Mouse (Mus musculus) frontal cortex, adult (tissue): ENCODE measurements around the gene Ptk7.
"Not testable (repeated sequence)": the region's sequence is repeated elsewhere in the genome, so short reads cannot be mapped to it uniquely, and the experiment has no call there.

Source experiments
- ATAC-seq: cut with Nextera tagmentation; 2 replicates; pipeline ENCODE4 v1.9.2; 2017; ENCODE audit warnings: mild to moderate bottlenecking, moderate library complexity, mixed read lengths; ENCODE audit not compliant: low TSS enrichment

Ptk7 gene

GRCm38 (mm10) chr17:46557321-46557720, 72.0 kb downstream of the Ptk7 start:
- not testable (repeated sequence) for ATAC-seq

GRCm38 (mm10) chr17:46556584-46556945, 72.7 kb downstream of the Ptk7 start:
- 0 out of 2 replicates have a peak, but pooled peaks have one; percentile 2 for ATAC-seq

- ATAC-seq = peak; percentile 82
Observed at GRCm38 (mm10) chr17:46555673-46556583, 73.4 kb downstream of the Ptk7 start, which contains the start of gene Srf. Gene Srf (minus strand): TSS chr17:46556175.

GRCm38 (mm10) chr17:46554977-46555672, 74.2 kb downstream of the Ptk7 start:
- ATAC-seq = no peak

GRCm38 (mm10) chr17:46554646-46554976, 74.7 kb downstream of the Ptk7 start:
- no peak for ATAC-seq

- ATAC-seq = no peak
Observed at GRCm38 (mm10) chr17:46553926-46554325, 75.4 kb downstream of the Ptk7 start.

- ATAC-seq = no peak
Observed at GRCm38 (mm10) chr17:46553469-46553868, 75.8 kb downstream of the Ptk7 start.

- ATAC-seq = peak; percentile 75
Observed at GRCm38 (mm10) chr17:46552841-46553423, 76.4 kb downstream of the Ptk7 start.

GRCm38 (mm10) chr17:46552151-46552550, 77.2 kb downstream of the Ptk7 start:
- no peak for ATAC-seq

GRCm38 (mm10) chr17:46551369-46551768, 77.9 kb downstream of the Ptk7 start:
- ATAC-seq = no peak

GRCm38 (mm10) chr17:46550904-46551303, 78.4 kb downstream of the Ptk7 start:
- no peak for ATAC-seq

GRCm38 (mm10) chr17:46549642-46550041, 79.7 kb downstream of the Ptk7 start:
- no peak for ATAC-seq

- no peak for ATAC-seq
Observed at GRCm38 (mm10) chr17:46549193-46549592, 80.1 kb downstream of the Ptk7 start.

GRCm38 (mm10) chr17:46548741-46549140, 80.6 kb downstream of the Ptk7 start:
- no peak for ATAC-seq

- ATAC-seq = no peak
Observed at GRCm38 (mm10) chr17:46547923-46548322, 81.4 kb downstream of the Ptk7 start.

- ATAC-seq = no peak
Observed at GRCm38 (mm10) chr17:46546995-46547394, 82.3 kb downstream of the Ptk7 start.

GRCm38 (mm10) chr17:46546591-46546990, 82.7 kb downstream of the Ptk7 start:
- no peak for ATAC-seq

- peak; percentile 83 for ATAC-seq
Observed at GRCm38 (mm10) chr17:46545813-46546564, 83.3 kb downstream of the Ptk7 start, which contains the start of gene Cul9. Gene Cul9 (minus strand): TSS chr17:46546388.

- ATAC-seq = peak; percentile 44; the same call in 1 of the 2 replicates
Observed at GRCm38 (mm10) chr17:46543661-46544060, 85.6 kb downstream of the Ptk7 start.

GRCm38 (mm10) chr17:46525579-46526307, 103.6 kb downstream of the Ptk7 start:
- peak; percentile 77; the same call in 1 of the 2 replicates for ATAC-seq

GRCm38 (mm10) chr17:46525065-46525464, 104.2 kb downstream of the Ptk7 start:
- ATAC-seq = no peak
